Mouse (Mus musculus): ENCODE measurements around the gene Yjefn3. TPM values are rescaled to one million over a fixed set of nuclear protein-coding genes. Genes with fewer than 3 reads are reported as not detected.

Gene Yjefn3
- polyA plus RNA-seq, 1 experiment = 1.9 TPM

DNA sequence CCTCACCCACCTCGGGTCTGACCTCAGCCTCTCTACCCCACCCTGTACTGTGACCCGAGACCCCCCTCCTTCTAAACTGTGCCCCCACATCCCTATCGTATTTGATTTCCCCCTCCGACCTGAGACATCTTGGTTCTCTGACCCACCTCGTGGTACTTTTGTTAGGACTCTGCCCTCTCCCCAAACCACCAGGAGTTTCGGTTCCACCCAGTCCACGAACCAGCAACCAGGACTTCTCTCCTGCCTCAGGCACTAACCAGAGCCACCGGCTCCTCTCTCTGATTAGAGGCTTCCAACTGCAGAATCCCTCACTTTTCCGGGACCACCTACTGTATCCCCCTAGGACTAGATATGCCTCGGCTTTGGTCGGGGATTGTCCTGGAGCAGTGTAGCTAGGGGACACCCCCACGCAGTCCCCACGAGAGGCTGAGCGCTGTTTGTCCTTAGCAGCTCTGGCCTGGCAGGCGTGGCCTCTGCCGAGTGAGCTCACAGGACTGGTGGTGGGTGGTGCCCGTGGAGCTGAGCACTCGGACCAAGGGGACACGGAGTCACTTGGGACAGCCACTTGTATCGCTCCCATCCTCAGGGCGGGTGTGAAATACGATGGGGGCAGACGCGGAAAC, 14.2 kb downstream of the Yjefn3 start:
- H3K27ac ChIP-seq (ENCODE audit: insufficient read depth, low read length) = no peak overlapping the region
- H3K4me3 ChIP-seq (ENCODE audit: extremely low read depth, insufficient read depth, insufficient read length) = peak overlapping the region; percentile 48
- peaks cover 2% of the 10 kb centered on the region; the same call in 1 of the 2 replicates for H3K36me3 ChIP-seq (ENCODE audit: control insufficient read depth, insufficient read depth, low read length)
- peaks cover 37% of the 10 kb centered on the region for H3K27me3 ChIP-seq (ENCODE audit: control insufficient read depth, insufficient read depth, low read length)
- H3K4me1 ChIP-seq (ENCODE audit: control insufficient read depth, insufficient read depth, insufficient read length) = peaks cover 23% of the 10 kb centered on the region
- 5% methylated on average over 24 of the region's 24 CpGs for whole genome bisulfite sequencing
- no peak for DNase-seq (ENCODE audit: low read depth in 1 of 2, low spot score in 2 of 2)
- TF ChIP-seq CTCF (IDR thresholded peaks at IDR 0.05; ENCODE audit: extremely low read depth, insufficient read depth, insufficient read length, insufficient replicate concordance) (no peak), POLR2A (IDR thresholded peaks at IDR 0.05; ENCODE audit: low read depth, low read length) (no peak)

DNA sequence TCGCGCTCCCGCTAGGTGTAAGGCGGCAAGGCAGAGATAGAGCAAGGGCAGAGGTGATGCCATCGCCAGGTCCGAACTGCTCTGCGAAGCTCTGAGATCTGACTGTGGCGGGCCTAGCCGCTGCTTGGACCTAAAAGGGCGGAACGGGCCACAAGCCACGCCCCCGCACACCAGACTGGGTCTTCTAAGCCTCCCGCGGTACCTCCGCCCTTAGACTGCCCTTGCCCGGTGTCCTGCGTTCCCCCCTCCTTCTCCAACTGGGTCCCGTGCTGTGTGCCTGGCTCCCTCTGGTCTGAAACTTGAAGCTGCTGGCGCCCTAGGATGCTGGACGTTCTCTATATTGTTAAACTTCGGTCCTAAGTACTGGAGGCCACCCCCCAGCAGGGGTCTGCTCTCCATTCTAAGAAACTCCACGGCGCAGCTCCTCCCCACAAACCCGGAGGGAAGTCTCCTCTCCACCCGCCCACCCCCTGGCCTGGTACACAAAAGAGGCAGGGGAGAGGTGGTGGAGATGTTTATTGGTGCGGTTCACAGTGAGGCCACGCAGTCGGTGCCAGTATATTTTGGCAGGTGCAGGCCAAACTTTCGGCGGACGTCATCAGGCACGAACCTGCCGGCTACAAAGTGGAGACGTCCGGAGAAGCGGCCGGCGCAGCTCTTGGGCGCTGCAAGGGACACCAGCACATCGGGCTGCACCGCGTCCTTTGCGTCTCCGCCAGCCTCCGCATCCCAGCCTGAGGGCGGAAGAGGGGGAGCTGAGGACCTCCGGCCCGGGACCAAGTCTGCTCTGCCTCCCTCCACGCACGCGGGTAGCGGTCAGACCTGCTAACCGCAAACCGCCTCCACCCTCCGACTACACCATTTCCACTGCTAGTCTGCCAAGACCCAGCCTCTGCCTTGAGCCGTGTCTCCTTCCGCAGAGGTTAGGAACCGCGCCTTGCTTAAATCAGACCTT, 14.9 kb downstream of the Yjefn3 start, which contains the start of gene Cilp2:
TSS of gene Cilp2 (minus strand) at position 399 of the 955 bp plus-strand sequence.
- no peak within 1 kb of the TSS for H3K27ac ChIP-seq (ENCODE audit: insufficient read depth, low read length)
- WGBS = 2% methylated on average over 60 of the region's 60 CpGs
- no peaks in the 10 kb centered on the region for H3K36me3 ChIP-seq (ENCODE audit: control insufficient read depth, insufficient read depth, low read length)
- peak within 1 kb of the TSS; percentile 48 for H3K4me3 ChIP-seq (ENCODE audit: extremely low read depth, insufficient read depth, insufficient read length)
- peaks cover 23% of the 10 kb centered on the region for H3K4me1 ChIP-seq (ENCODE audit: control insufficient read depth, insufficient read depth, insufficient read length)
- H3K27me3 ChIP-seq (ENCODE audit: control insufficient read depth, insufficient read depth, low read length) = peaks cover 40% of the 10 kb centered on the region
- no peak for TF ChIP-seq CTCF (IDR thresholded peaks at IDR 0.05; ENCODE audit: extremely low read depth, insufficient read depth, insufficient read length, insufficient replicate concordance)
- no peak for TF ChIP-seq POLR2A (IDR thresholded peaks at IDR 0.05; ENCODE audit: low read depth, low read length)
- DNase-seq (ENCODE audit: low read depth in 1 of 2, low spot score in 2 of 2) = peak in 1 of 2 experiments; percentile 41

DNA sequence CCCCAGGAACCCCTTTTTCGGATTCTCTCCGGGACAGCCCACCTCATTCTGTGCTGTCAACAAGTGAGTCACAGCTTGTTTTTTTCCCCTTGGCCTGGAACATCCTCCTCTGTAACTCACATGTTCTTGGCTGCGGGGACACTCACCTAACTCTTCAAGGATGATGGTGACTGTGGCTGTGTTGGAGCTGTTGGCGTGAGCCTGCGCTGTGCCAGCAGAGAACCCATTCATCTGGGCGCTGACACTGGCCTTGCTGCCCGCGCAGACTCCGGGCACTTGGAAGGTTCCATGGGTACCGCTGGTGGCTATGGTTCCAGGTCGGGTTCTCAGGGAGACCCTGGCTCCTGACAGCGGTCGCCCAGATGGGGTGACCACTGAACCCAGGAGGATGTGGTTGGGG, 18.4 kb downstream of the Yjefn3 start:
- 52% methylated on average over 13 of the region's 13 CpGs for WGBS
- Histone ChIP-seq H3K4me3 (ENCODE audit: extremely low read depth, insufficient read depth, insufficient read length) (no peak overlapping the region), H3K36me3 (ENCODE audit: control insufficient read depth, insufficient read depth, low read length) (no peaks in the 10 kb centered on the region), H3K27me3 (ENCODE audit: control insufficient read depth, insufficient read depth, low read length) (peaks cover 59% of the 10 kb centered on the region), H3K27ac (ENCODE audit: insufficient read depth, low read length) (no peak overlapping the region), H3K4me1 (ENCODE audit: control insufficient read depth, insufficient read depth, insufficient read length) (peaks cover 34% of the 10 kb centered on the region)
- TF ChIP-seq POLR2A (IDR thresholded peaks at IDR 0.05; ENCODE audit: low read depth, low read length) (no peak), CTCF (IDR thresholded peaks at IDR 0.05; ENCODE audit: extremely low read depth, insufficient read depth, insufficient read length, insufficient replicate concordance) (no peak)
- DNase-seq (ENCODE audit: low read depth in 1 of 2, low spot score in 2 of 2) = no peak

DNA sequence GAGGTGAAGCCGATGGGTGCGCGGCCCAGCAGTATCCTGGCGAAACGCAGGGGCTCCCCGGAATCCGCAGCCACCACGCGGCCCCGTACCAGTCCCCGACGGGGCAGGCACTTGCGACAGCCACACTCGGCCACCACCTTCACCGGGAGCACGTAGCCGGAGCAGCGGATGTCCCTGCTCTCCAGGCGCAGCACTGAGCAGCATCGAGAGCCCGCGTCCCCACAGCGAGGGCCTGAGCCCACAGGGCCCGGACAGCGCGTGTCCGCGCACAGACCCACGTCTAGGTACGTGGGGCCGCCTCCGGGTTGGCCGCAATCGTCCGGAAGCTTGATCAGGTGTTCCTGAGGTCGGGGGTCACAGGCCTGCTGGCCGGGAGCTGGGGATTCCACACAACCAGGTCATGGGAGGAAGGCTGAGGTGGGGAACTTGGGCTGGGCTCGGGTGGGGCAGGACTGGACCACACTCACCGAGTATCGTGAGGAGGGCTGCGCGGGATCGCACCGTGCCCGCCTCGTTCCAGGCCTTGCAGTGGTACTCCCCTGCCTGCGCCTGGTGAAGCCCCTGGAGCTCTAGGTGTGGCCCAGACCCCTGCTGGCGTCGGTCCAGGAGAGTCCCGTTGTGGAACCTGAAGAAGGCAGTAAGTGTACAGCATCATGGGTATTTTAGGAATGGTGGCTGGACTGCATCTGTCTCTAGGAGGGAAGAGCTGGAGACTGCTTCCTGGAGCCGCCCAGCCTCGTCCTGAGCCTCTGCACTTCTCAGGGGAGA, 19.5 kb downstream of the Yjefn3 start:
- Histone ChIP-seq H3K4me1 (ENCODE audit: control insufficient read depth, insufficient read depth, insufficient read length) (peaks cover 26% of the 10 kb centered on the region), H3K4me3 (ENCODE audit: extremely low read depth, insufficient read depth, insufficient read length) (no peak overlapping the region), H3K27me3 (ENCODE audit: control insufficient read depth, insufficient read depth, low read length) (peaks cover 55% of the 10 kb centered on the region), H3K27ac (ENCODE audit: insufficient read depth, low read length) (no peak overlapping the region), H3K36me3 (ENCODE audit: control insufficient read depth, insufficient read depth, low read length) (no peaks in the 10 kb centered on the region)
- DNase-seq (ENCODE audit: low read depth in 1 of 2, low spot score in 2 of 2) = no peak
- TF ChIP-seq CTCF (IDR thresholded peaks at IDR 0.05; ENCODE audit: extremely low read depth, insufficient read depth, insufficient read length, insufficient replicate concordance) = no peak
- TF ChIP-seq POLR2A (IDR thresholded peaks at IDR 0.05; ENCODE audit: low read depth, low read length) = no peak
- WGBS = 25% methylated on average over 52 of the region's 52 CpGs

DNA sequence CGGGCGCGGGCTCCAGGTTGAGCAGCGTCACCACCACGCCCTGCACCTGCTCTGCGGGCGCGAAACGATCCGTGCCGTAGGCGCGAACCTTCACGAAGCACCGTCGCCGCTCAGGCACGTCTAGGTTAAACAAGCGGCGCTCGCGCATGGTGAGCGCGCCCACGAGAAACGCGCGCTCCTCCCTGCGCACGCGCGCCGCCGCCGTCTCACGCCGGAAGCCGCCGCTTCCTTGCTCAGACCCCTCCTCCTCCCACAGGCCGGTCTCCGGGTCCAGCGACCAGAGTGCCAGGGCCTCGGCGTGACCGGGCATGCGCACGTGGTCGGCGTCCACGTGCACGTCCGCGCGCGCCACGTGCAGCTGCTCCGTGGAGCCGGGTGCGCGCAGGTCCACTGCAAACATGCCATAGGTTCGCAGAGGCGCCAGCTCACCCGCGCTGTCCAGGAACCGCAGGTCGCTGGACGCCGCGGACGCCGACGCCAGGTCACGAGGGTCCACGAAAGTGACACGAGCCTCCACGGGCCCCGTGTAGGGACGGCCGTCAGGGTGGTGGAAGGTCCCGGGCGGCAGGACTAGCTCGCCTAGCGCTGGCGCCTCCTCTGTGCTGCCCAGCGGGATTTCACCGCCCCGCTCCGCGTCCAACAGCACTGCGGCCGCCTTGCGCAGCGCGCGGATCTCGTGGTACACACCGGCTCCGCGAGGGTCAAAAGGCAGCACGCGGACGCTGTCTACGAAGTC, 20.3 kb downstream of the Yjefn3 start:
- Histone ChIP-seq H3K27ac (ENCODE audit: insufficient read depth, low read length) (no peak overlapping the region), H3K4me1 (ENCODE audit: control insufficient read depth, insufficient read depth, insufficient read length) (peaks cover 21% of the 10 kb centered on the region), H3K36me3 (ENCODE audit: control insufficient read depth, insufficient read depth, low read length) (no peaks in the 10 kb centered on the region), H3K27me3 (ENCODE audit: control insufficient read depth, insufficient read depth, low read length) (peaks cover 48% of the 10 kb centered on the region), H3K4me3 (ENCODE audit: extremely low read depth, insufficient read depth, insufficient read length) (peak overlapping the region; percentile 33; the same call in 1 of the 2 replicates)
- no peak for DNase-seq (ENCODE audit: low read depth in 1 of 2, low spot score in 2 of 2)
- TF ChIP-seq POLR2A (IDR thresholded peaks at IDR 0.05; ENCODE audit: low read depth, low read length) (no peak), CTCF (IDR thresholded peaks at IDR 0.05; ENCODE audit: extremely low read depth, insufficient read depth, insufficient read length, insufficient replicate concordance) (no peak)
- WGBS = 12% methylated on average over 103 of the region's 103 CpGs

Data from spleen, adult 2 months (tissue).